Mouse (Mus musculus) ES-E14 (cell line): ENCODE results near the gene Fam214a.

Experiments used
- HCFC1 ChIP-seq: IDR thresholded peaks from 2 replicates; pipeline ENCODE4 v1.6.1; 2012; ENCODE audit warnings: low read length, inconsistent platforms, borderline replicate concordance; ENCODE audit not compliant: insufficient read depth
- MAFK ChIP-seq: IDR thresholded peaks from 2 replicates; pipeline ENCODE4 v1.6.1; 2014; ENCODE audit warnings: mild to moderate bottlenecking, low read depth, low read length, inconsistent platforms; ENCODE audit not compliant: insufficient read depth
- ZC3H11A ChIP-seq: IDR thresholded peaks from 2 replicates; pipeline ENCODE4 v1.6.1; 2012; ENCODE audit warnings: low read depth, mild to moderate bottlenecking, inconsistent platforms, low read length, borderline replicate concordance

GRCm38 (mm10) chr9:74975416-74975815 is 22.7 kb downstream of the Fam214a start:
- no peak for TF ChIP-seq MAFK
- TF ChIP-seq ZC3H11A: no peak
- TF ChIP-seq HCFC1: no peak
